Mouse (Mus musculus) midbrain, embryonic 12.5 days (tissue): ENCODE results near the gene Tecpr2. TPM values are rescaled to one million over a fixed set of nuclear protein-coding genes. Genes with fewer than 3 reads are reported as not detected.
A peak's percentile ranks its signal among the peaks of the same experiment; 100 is the strongest.

ENCODE experiments used
- ATAC-seq: fragments of 200-750 bp; cut with Nextera tagmentation; 2 replicates; pipeline ENCODE4 v1.8.0; 2017; ENCODE audit warnings: low read depth, moderate TSS enrichment, moderate library complexity; ENCODE audit not compliant: low FRiP score
- H3K27ac ChIP-seq: fragments of 300-500 bp; sonication (generic); replicated peaks from 2 replicates; pipeline ENCODE4 v1.5.1; 2016; ENCODE audit warnings: mild to moderate bottlenecking
- H3K27me3 ChIP-seq: fragments of 300-500 bp; sonication (generic); 2 replicates; pipeline ENCODE4 v1.6.1; 2016; ENCODE audit warnings: mild to moderate bottlenecking
- H3K36me3 ChIP-seq: fragments of 300-500 bp; sonication (generic); 2 replicates; pipeline ENCODE4 v1.6.1; 2016
- H3K4me1 ChIP-seq: fragments of 300-500 bp; sonication (generic); 2 replicates; pipeline ENCODE4 v1.6.1; 2016
- H3K4me2 ChIP-seq: fragments of 300-500 bp; sonication (generic); replicated peaks from 2 replicates; pipeline ENCODE4 v1.6.1; 2016; ENCODE audit warnings: mild to moderate bottlenecking, moderate library complexity
- H3K4me3 ChIP-seq: fragments of 300-500 bp; sonication (generic); 2 replicates; pipeline ENCODE4 v1.5.1; 2016; ENCODE audit warnings: mild to moderate bottlenecking
- H3K9ac ChIP-seq: fragments of 300-500 bp; sonication (generic); replicated peaks from 2 replicates; pipeline ENCODE4 v1.6.1; 2016; ENCODE audit warnings: mild to moderate bottlenecking, moderate library complexity
- H3K9me3 ChIP-seq: fragments of 300-500 bp; sonication (generic); 2 replicates; pipeline ENCODE4 v1.6.1; 2016; ENCODE audit warnings: mild to moderate bottlenecking
- WGBS: fragments of 180-500 bp; shearing (Covaris S2); methylation state at CpG from one replicate; pipeline ENCODE4 v1.1.7; 2016; 5-methylcytosine and 5-hydroxymethylcytosine counted together
- polyA plus RNA-seq: library from polyadenylated mRNA; unstranded; fragments of >200 nt; fragmentation: Nextera tagmentation; extraction: Ambion mirVana; gene quantifications from 2 replicates; pipeline ENCODE4 v1.2.1, GENCODE M21; 2016

Tecpr2 gene
- polyA plus RNA-seq, 1 experiment from 2014 or later = 7.5 TPM

DNA sequence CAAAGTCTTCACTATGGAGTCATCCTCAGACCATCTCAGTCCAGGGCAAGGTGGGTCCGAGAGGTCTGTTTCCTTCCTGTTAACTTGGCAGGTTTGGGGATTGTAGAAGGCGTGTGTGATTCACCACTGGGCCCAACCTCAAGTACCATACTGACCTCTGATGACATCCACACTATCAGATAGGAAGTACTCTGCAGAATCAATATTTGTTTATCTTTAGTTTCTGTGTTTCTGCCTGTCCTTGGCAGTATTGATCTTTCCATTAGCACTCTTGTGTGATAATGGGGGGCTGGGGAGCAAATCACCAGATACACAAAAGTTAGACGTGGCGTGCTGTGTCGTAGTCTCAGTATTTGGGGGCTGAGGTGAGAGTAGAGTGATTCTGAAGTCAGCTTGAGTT, 17.8 kb upstream of the Tecpr2 start:
- no peak overlapping the region for H3K27ac ChIP-seq
- no peak overlapping the region for H3K4me2 ChIP-seq
- H3K4me3 ChIP-seq = no peak overlapping the region
- WGBS = 92% methylated on average over 5 of the region's 5 CpGs
- no peak overlapping the region for H3K9ac ChIP-seq
- H3K36me3 ChIP-seq = peaks cover 82% of the 10 kb centered on the region
- no peaks in the 10 kb centered on the region for H3K4me1 ChIP-seq
- no peak for ATAC-seq
- H3K9me3 ChIP-seq = no peaks in the 10 kb centered on the region
- no peaks in the 10 kb centered on the region for H3K27me3 ChIP-seq

DNA sequence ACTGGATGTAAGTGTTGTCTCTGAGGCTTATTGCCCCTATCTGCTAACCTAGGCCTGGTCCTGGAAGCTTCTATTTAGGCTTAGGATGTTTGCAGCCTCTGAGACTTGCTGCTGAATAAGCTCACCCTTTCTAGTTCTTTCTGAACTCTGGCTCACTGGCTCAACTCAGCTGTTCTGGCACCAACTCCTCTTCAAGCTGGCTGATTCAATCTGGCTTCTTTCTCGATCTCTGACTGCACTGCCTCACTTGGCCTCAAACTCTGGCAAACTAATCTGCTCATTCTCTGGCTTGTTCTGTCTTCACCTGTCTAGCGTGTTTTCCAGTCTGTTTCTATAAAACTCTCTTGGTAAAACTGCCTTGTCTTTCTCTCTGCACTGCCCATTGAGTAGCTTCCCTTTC, 13.7 kb upstream of the Tecpr2 start:
- no peak for ATAC-seq
- no peak overlapping the region for H3K9ac ChIP-seq
- H3K4me1 ChIP-seq = no peaks in the 10 kb centered on the region
- no peaks in the 10 kb centered on the region for H3K9me3 ChIP-seq
- no peak overlapping the region for H3K4me3 ChIP-seq
- peaks cover 90% of the 10 kb centered on the region for H3K36me3 ChIP-seq
- 92% methylated on average over 2 of the region's 2 CpGs for WGBS
- H3K4me2 ChIP-seq = no peak overlapping the region
- no peaks in the 10 kb centered on the region for H3K27me3 ChIP-seq
- no peak overlapping the region for H3K27ac ChIP-seq

- H3K4me3 ChIP-seq = no peak overlapping the region
- ATAC-seq = no peak
- peaks cover 60% of the 10 kb centered on the region for H3K36me3 ChIP-seq
- no peak overlapping the region for H3K4me2 ChIP-seq
- H3K27me3 ChIP-seq = no peaks in the 10 kb centered on the region
- no peaks in the 10 kb centered on the region for H3K9me3 ChIP-seq
- H3K27ac ChIP-seq = no peak overlapping the region
- H3K4me1 ChIP-seq = no peaks in the 10 kb centered on the region
- WGBS = 89% methylated on average over 7 of the region's 7 CpGs
- no peak overlapping the region for H3K9ac ChIP-seq
Observed at GRCm38 (mm10) chr12:110882291-110882690, 6.8 kb upstream of the Tecpr2 start.

DNA sequence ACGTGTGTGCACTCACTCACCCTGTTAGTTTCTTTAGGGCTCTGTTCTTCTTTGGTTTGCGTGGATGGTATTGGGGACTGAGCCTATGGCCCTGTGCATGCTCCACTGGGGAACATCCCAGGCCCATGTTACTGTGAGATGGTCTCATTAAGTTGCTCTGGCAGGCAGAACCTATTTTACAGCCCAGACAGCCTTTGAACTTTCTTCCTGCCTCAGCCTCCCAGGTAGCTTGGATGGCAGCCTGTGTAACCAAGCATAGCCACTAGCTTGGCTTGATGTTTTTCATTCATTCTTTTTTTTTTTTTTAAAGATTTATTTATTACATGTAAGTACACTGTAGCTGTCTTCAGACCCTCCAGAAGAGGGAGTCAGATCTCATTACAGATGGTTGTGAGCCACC, 3.8 kb upstream of the Tecpr2 start:
- no peak for ATAC-seq
- Histone ChIP-seq H3K4me3 (no peak overlapping the region), H3K27me3 (no peaks in the 10 kb centered on the region), H3K36me3 (peaks cover 34% of the 10 kb centered on the region), H3K9ac (no peak overlapping the region), H3K27ac (no peak overlapping the region), H3K9me3 (no peaks in the 10 kb centered on the region), H3K4me2 (no peak overlapping the region), H3K4me1 (peaks cover 18% of the 10 kb centered on the region)
- 89% methylated on average over 2 of the region's 2 CpGs for WGBS

GRCm38 (mm10) chr12:110888106-110888505, 958 bp upstream of the Tecpr2 start:
- no peak for ATAC-seq
- Histone ChIP-seq H3K27ac (no peak overlapping the region), H3K36me3 (peaks cover 10% of the 10 kb centered on the region), H3K4me3 (peak overlapping the region; percentile 90), H3K9ac (peak overlapping the region; percentile 83), H3K9me3 (no peaks in the 10 kb centered on the region), H3K4me2 (peak overlapping the region; percentile 89), H3K27me3 (no peaks in the 10 kb centered on the region), H3K4me1 (peaks cover 19% of the 10 kb centered on the region)
- WGBS = 43% methylated on average over 12 of the region's 12 CpGs

- Histone ChIP-seq H3K27ac (no peak overlapping the region), H3K4me2 (peak overlapping the region; percentile 89), H3K4me1 (peaks cover 19% of the 10 kb centered on the region), H3K9me3 (no peaks in the 10 kb centered on the region), H3K4me3 (peak overlapping the region; percentile 90), H3K36me3 (peaks cover 5% of the 10 kb centered on the region), H3K9ac (peak overlapping the region; percentile 83), H3K27me3 (no peaks in the 10 kb centered on the region)
- WGBS = 0% methylated on average over 25 of the region's 25 CpGs
- ATAC-seq = no peak
Observed at GRCm38 (mm10) chr12:110888606-110889005, 458 bp upstream of the Tecpr2 start.

GRCm38 (mm10) chr12:110891887-110892286, 2.8 kb downstream of the Tecpr2 start:
- no peaks in the 10 kb centered on the region for H3K27me3 ChIP-seq
- no peaks in the 10 kb centered on the region for H3K36me3 ChIP-seq
- no peaks in the 10 kb centered on the region for H3K9me3 ChIP-seq
- 95% methylated on average over 1 of the region's 1 CpGs for WGBS
- H3K4me2 ChIP-seq = no peak overlapping the region
- no peak overlapping the region for H3K4me3 ChIP-seq
- no peak overlapping the region for H3K27ac ChIP-seq
- no peak overlapping the region for H3K9ac ChIP-seq
- ATAC-seq = no peak
- H3K4me1 ChIP-seq = peaks cover 19% of the 10 kb centered on the region

- no peak overlapping the region for H3K4me3 ChIP-seq
- no peak for ATAC-seq
- WGBS = 87% methylated on average over 4 of the region's 4 CpGs
- no peaks in the 10 kb centered on the region for H3K36me3 ChIP-seq
- H3K27me3 ChIP-seq = no peaks in the 10 kb centered on the region
- no peak overlapping the region for H3K27ac ChIP-seq
- H3K9ac ChIP-seq = no peak overlapping the region
- no peak overlapping the region for H3K4me2 ChIP-seq
- H3K9me3 ChIP-seq = no peaks in the 10 kb centered on the region
- no peaks in the 10 kb centered on the region for H3K4me1 ChIP-seq
Observed at GRCm38 (mm10) chr12:110902106-110902505, 13.0 kb downstream of the Tecpr2 start.

GRCm38 (mm10) chr12:110903536-110903935, 14.5 kb downstream of the Tecpr2 start:
- Histone ChIP-seq H3K27me3 (no peaks in the 10 kb centered on the region), H3K9me3 (no peaks in the 10 kb centered on the region), H3K27ac (no peak overlapping the region), H3K36me3 (no peaks in the 10 kb centered on the region), H3K4me3 (no peak overlapping the region), H3K4me2 (no peak overlapping the region), H3K9ac (no peak overlapping the region), H3K4me1 (no peaks in the 10 kb centered on the region)
- WGBS = 92% methylated on average over 2 of the region's 2 CpGs
- ATAC-seq = no peak

DNA sequence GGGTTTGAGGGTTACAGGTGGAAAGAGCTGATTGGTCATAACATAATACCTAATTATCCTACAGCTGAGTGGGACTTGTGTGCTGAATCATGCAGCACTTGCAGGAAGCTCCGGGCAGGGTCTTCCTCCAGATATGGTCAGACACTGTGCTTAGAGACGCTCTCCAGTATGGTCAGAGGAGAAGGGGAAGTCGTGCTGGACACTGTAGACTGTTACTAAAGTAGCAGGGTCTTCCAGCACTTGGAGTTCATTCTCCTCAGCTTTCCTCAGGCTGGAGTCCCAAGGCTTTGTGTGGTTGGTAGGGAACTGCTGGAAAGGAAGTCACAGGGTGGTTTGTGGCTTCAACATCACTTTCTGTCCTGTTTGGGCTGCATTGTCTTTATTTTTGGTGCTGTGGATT, 18.8 kb downstream of the Tecpr2 start:
- Histone ChIP-seq H3K27me3 (no peaks in the 10 kb centered on the region), H3K4me2 (no peak overlapping the region), H3K9me3 (no peaks in the 10 kb centered on the region), H3K4me3 (no peak overlapping the region), H3K4me1 (no peaks in the 10 kb centered on the region), H3K36me3 (no peaks in the 10 kb centered on the region), H3K9ac (no peak overlapping the region), H3K27ac (no peak overlapping the region)
- no peak for ATAC-seq
- WGBS = 91% methylated on average over 3 of the region's 3 CpGs

DNA sequence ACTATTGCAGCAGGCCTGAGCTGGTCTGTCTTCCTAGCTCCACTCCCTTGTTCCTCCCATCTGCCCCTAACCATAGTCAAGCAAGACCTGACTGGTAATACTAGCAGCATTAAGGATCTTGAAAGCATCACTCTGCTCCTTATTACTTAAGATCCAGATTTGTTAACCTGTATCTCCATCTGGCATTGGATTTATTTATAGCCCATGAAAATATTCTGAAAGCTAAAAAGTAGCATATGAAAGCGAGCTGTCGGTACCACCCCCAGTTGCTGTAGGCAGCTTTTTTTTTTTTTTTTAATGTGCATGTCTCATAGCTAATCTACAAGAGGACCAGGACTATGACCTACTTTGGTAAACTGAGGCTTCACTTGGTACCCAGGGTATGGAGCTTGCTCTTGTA, 20.9 kb downstream of the Tecpr2 start:
- H3K27me3 ChIP-seq = no peaks in the 10 kb centered on the region
- 98% methylated on average over 2 of the region's 2 CpGs for WGBS
- H3K27ac ChIP-seq = no peak overlapping the region
- no peak for ATAC-seq
- H3K9me3 ChIP-seq = no peaks in the 10 kb centered on the region
- H3K9ac ChIP-seq = no peak overlapping the region
- H3K4me2 ChIP-seq = no peak overlapping the region
- no peaks in the 10 kb centered on the region for H3K4me1 ChIP-seq
- H3K4me3 ChIP-seq = no peak overlapping the region
- peaks cover 6% of the 10 kb centered on the region; the same call in 1 of the 2 replicates for H3K36me3 ChIP-seq

DNA sequence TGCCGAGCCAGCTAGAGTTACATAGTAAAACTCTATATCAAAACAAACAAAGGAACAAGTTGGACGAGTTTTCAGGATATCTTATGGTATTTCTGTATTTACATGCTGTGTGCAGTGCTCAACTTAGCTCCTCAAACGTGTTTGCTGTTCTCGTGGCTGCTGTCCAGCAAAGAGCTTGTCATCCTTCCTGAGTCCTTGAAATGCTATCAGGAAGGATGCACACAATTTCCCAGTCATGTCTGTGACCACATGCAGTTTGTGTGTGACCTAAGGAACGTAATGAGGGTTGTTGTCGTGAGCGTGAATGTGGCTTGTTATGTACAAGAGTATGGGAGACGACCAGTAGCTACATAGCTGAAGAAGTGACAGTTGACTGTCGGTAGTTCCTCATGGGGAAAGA, 26.7 kb downstream of the Tecpr2 start:
- WGBS = 89% methylated on average over 9 of the region's 9 CpGs
- Histone ChIP-seq H3K9ac (no peak overlapping the region), H3K36me3 (peaks cover 46% of the 10 kb centered on the region), H3K27ac (no peak overlapping the region), H3K4me2 (no peak overlapping the region), H3K4me1 (no peaks in the 10 kb centered on the region), H3K4me3 (no peak overlapping the region), H3K27me3 (no peaks in the 10 kb centered on the region), H3K9me3 (no peaks in the 10 kb centered on the region)
- ATAC-seq = no peak

DNA sequence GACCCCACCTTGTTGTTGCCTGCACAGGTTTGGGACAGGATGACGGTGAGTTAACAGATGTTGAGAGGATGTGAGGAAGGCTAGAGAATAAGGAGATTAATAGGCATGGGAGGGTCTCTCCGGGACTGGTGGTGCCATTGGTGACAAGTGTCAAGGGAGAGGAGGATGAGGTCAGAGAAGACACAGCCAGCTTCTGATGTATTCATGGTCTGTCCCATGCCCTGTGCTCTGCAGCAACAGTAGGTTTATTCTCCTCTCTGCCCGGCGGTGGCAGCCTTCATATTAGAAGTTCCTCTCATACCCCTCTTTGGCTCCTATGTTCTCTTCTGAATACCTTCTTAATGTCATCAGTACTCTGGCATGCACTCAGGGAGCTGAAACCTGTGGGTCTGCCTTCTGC, 31.2 kb downstream of the Tecpr2 start:
- H3K27me3 ChIP-seq = no peaks in the 10 kb centered on the region
- 93% methylated on average over 4 of the region's 4 CpGs for WGBS
- H3K36me3 ChIP-seq = peaks cover 41% of the 10 kb centered on the region
- H3K4me1 ChIP-seq = no peaks in the 10 kb centered on the region
- no peak overlapping the region for H3K27ac ChIP-seq
- no peak overlapping the region for H3K4me2 ChIP-seq
- no peaks in the 10 kb centered on the region for H3K9me3 ChIP-seq
- no peak for ATAC-seq
- no peak overlapping the region for H3K9ac ChIP-seq
- H3K4me3 ChIP-seq = no peak overlapping the region
